Mouse (Mus musculus) midbrain, embryonic 16.5 days (tissue): ENCODE results near the gene Tarsl2. TPM values are rescaled to one million over a fixed set of nuclear protein-coding genes. Genes with fewer than 3 reads are reported as not detected.

Experiments
- ATAC-seq: fragments of 200-750 bp; cut with Nextera tagmentation; 2 replicates; pipeline ENCODE4 v1.8.0; 2017; ENCODE audit warnings: moderate TSS enrichment
- H3K27ac ChIP-seq: fragments of 300-500 bp; sonication (generic); 2 replicates; pipeline ENCODE4 v1.5.1; 2014; ENCODE audit warnings: mild to moderate bottlenecking, low read length, mixed read lengths
- H3K27me3 ChIP-seq: fragments of 300-500 bp; sonication (generic); 2 replicates; pipeline ENCODE4 v1.6.1; 2014; ENCODE audit warnings: low read depth, low read length, mixed read lengths; ENCODE audit not compliant: control insufficient read depth, insufficient read depth
- H3K36me3 ChIP-seq: fragments of 300-500 bp; sonication (generic); 2 replicates; pipeline ENCODE4 v1.6.1; 2014; ENCODE audit warnings: mild to moderate bottlenecking, low read length, moderate library complexity, mixed read lengths; ENCODE audit not compliant: control insufficient read depth, insufficient read depth
- H3K4me1 ChIP-seq: fragments of 300-500 bp; sonication (generic); 2 replicates; pipeline ENCODE4 v1.6.1; 2014; ENCODE audit warnings: mild to moderate bottlenecking, low read length, mixed read lengths; ENCODE audit not compliant: control insufficient read depth, insufficient read depth
- H3K4me2 ChIP-seq: fragments of 300-500 bp; sonication (generic); 2 replicates; pipeline ENCODE4 v1.6.1; 2014; ENCODE audit warnings: mild to moderate bottlenecking, low read length, mixed read lengths
- H3K4me3 ChIP-seq: fragments of 300-500 bp; sonication (generic); 2 replicates; pipeline ENCODE4 v1.5.1; 2014; ENCODE audit warnings: low read depth, mild to moderate bottlenecking, low read length, moderate library complexity, mixed read lengths
- H3K9ac ChIP-seq: fragments of 300-500 bp; sonication (generic); 2 replicates; pipeline ENCODE4 v1.6.1; 2014; ENCODE audit warnings: low read depth, low read length, mixed read lengths
- H3K9me3 ChIP-seq: fragments of 300-500 bp; sonication (generic); replicated peaks from 2 replicates; pipeline ENCODE4 v1.6.1; 2014; ENCODE audit warnings: mild to moderate bottlenecking, low read length, mixed read lengths; ENCODE audit not compliant: control insufficient read depth, poor library complexity, severe bottlenecking
- WGBS: fragments of 180-500 bp; shearing (Covaris S2); extraction: QIAGEN DNeasy Blood & Tissue Kit; methylation state at CpG from one replicate; pipeline ENCODE4 v1.1.7; 2014; 5-methylcytosine and 5-hydroxymethylcytosine counted together
- polyA plus RNA-seq: library from polyadenylated mRNA; unstranded; fragments of >200 nt; fragmentation: Nextera tagmentation; extraction: Ambion mirVana; gene quantifications from 2 replicates; pipeline ENCODE4 v1.2.1, GENCODE M21; 2015

Gene Tarsl2
- polyA plus RNA-seq, 1 experiment from 2014 or later = 19.2 TPM

DNA sequence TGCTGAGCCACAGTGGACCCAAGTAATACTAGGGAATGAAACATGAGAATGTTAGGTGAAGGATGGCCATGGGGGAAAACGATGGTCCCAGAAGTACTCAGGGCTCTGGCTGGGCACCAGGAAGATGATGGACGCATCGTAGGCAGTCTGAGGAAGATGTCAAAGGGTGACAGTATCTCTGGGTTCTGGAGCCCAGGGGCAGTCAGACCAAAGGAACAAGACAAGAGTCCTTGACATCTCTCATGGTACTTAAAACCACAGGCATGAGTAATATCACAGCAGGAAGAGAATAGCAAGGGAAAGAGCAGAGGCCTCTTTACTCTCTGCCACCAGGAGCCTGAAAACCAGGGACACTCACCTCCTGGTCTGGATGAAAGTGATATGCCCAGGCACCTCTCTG is 90.6 kb downstream of the Tarsl2 start:
- Histone ChIP-seq H3K27ac (no peak overlapping the region), H3K27me3 (no peaks in the 10 kb centered on the region), H3K36me3 (no peaks in the 10 kb centered on the region), H3K9ac (no peak overlapping the region), H3K4me2 (no peak overlapping the region), H3K4me3 (no peak overlapping the region), H3K4me1 (no peaks in the 10 kb centered on the region), H3K9me3 (no peaks in the 10 kb centered on the region)
- no peak for ATAC-seq
- 95% methylated on average over 3 of the region's 3 CpGs for WGBS

DNA sequence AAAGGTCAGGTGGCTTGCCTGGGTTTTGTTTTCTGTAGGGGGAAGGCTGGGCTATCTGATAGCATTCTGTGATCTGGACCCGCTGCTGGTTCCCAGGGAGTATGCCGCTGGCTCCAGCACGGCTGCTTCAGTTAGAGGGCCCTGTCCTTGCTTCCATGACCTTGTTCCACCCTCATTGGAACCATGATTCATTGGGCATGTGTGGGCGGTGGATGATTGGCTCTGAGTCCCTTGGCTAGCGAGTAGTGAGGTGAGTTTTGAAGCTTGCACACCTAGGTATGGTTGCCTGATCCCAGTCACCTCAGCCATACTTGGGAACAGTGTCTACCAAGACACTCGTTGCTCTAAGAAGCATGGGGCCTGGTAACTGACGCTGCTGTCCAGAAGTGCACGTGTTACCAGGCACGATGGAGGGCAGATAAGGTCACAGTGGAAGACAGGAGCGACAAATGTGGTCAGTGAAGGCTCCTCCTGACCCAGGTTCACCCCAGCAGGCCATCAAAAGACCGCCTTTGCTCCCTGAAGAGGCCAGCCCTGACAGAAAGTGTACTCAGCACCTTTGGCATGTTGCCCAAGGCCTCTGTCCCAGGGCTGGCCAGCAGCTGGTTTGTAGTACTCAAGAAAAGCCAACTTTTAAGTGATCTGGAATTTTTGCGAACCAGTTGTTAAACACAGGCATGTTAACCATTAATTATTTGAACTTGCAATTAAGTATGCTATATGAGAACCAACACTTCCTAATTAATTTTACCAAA is 92.8 kb downstream of the Tarsl2 start:
- Histone ChIP-seq H3K4me2 (no peak overlapping the region), H3K27me3 (no peaks in the 10 kb centered on the region), H3K9me3 (no peaks in the 10 kb centered on the region), H3K4me3 (no peak overlapping the region), H3K9ac (no peak overlapping the region), H3K4me1 (no peaks in the 10 kb centered on the region), H3K36me3 (no peaks in the 10 kb centered on the region), H3K27ac (no peak overlapping the region)
- WGBS = 85% methylated on average over 12 of the region's 12 CpGs
- no peak for ATAC-seq

Other genes starting within 250 kb of the Tarsl2 start
- 25.7 and 28.4 TPM in 2 replicates for gene Tjp1, start 117.1 kb upstream of the Tarsl2 start, polyA plus RNA-seq
- 85.6 and 89.8 TPM in 2 replicates for gene Tm2d3, start 46.3 kb downstream of the Tarsl2 start, polyA plus RNA-seq
- 0.82 and 1.2 TPM in 2 replicates for gene Pcsk6, start 216.8 kb downstream of the Tarsl2 start, polyA plus RNA-seq